Mouse (Mus musculus) cerebellum, adult 9-11 months (tissue): ENCODE measurements around the gene Ccdc102a.

Source experiments
- DNase-seq: peaks from one replicate; pipeline ENCODE4 v3.0.0; 2022

The Ccdc102a gene

GRCm38 (mm10) chr8:94919256-94919655 is 1.4 kb upstream of the Ccdc102a start:
- no peak for DNase-seq

- DNase-seq, result peak; percentile 56
Observed at GRCm38 (mm10) chr8:94917352-94917751, 546 bp downstream of the Ccdc102a start.

GRCm38 (mm10) chr8:94916960-94917324 is 956 bp downstream of the Ccdc102a start:
- no peak for DNase-seq

GRCm38 (mm10) chr8:94916311-94916959 is 1.5 kb downstream of the Ccdc102a start:
- no peak for DNase-seq

GRCm38 (mm10) chr8:94914701-94915101 is 3.2 kb downstream of the Ccdc102a start:
- DNase-seq, result no peak

GRCm38 (mm10) chr8:94914256-94914655 is 3.6 kb downstream of the Ccdc102a start:
- DNase-seq, result no peak

GRCm38 (mm10) chr8:94913061-94913660 is 4.7 kb downstream of the Ccdc102a start:
- DNase-seq, result no peak

GRCm38 (mm10) chr8:94908847-94909246 is 9.1 kb downstream of the Ccdc102a start:
- DNase-seq, result peak; percentile 63

- DNase-seq, result no peak
Observed at GRCm38 (mm10) chr8:94907591-94908300, 10.2 kb downstream of the Ccdc102a start.

GRCm38 (mm10) chr8:94904450-94905175 is 13.3 kb downstream of the Ccdc102a start:
- DNase-seq, result no peak

GRCm38 (mm10) chr8:94903709-94904108 is 14.2 kb downstream of the Ccdc102a start:
- no peak for DNase-seq

GRCm38 (mm10) chr8:94901031-94901430 is 16.9 kb downstream of the Ccdc102a start:
- DNase-seq, result no peak

GRCm38 (mm10) chr8:94900617-94901016 is 17.3 kb downstream of the Ccdc102a start:
- DNase-seq, result no peak

GRCm38 (mm10) chr8:94899262-94899661 is 18.6 kb downstream of the Ccdc102a start:
- DNase-seq, result no peak

GRCm38 (mm10) chr8:94892917-94893316 is 25.0 kb downstream of the Ccdc102a start:
- no peak for DNase-seq

- DNase-seq, result no peak
Observed at GRCm38 (mm10) chr8:94888383-94889036, 29.4 kb downstream of the Ccdc102a start.

- no peak for DNase-seq
Observed at GRCm38 (mm10) chr8:94880742-94881141, 37.2 kb downstream of the Ccdc102a start.

- no peak for DNase-seq
Observed at GRCm38 (mm10) chr8:94876820-94877219, 41.1 kb downstream of the Ccdc102a start.

GRCm38 (mm10) chr8:94876197-94876730 is 41.6 kb downstream of the Ccdc102a start, which contains the start of gene Dok4:
Dok4 (minus strand) TSS chr8:94876330.
- DNase-seq, result peak; percentile 61

- DNase-seq, result no peak
Observed at GRCm38 (mm10) chr8:94875871-94876150, 42.1 kb downstream of the Ccdc102a start.

- DNase-seq, result peak; percentile 33
Observed at GRCm38 (mm10) chr8:94875096-94875870, 42.6 kb downstream of the Ccdc102a start.

- peak; percentile 65 for DNase-seq
Observed at GRCm38 (mm10) chr8:94874358-94874757, 43.5 kb downstream of the Ccdc102a start.
